Mouse (Mus musculus): ENCODE data around the gene Wdr49. TPM values are rescaled to one million over a fixed set of nuclear protein-coding genes. Genes with fewer than 3 reads are reported as not detected.
"Not testable (repeated sequence)": the region's sequence is repeated elsewhere in the genome, so short reads cannot be mapped to it uniquely, and the experiment has no call there.

The Wdr49 gene
- polyA plus RNA-seq, 1 experiment: not detected

DNA sequence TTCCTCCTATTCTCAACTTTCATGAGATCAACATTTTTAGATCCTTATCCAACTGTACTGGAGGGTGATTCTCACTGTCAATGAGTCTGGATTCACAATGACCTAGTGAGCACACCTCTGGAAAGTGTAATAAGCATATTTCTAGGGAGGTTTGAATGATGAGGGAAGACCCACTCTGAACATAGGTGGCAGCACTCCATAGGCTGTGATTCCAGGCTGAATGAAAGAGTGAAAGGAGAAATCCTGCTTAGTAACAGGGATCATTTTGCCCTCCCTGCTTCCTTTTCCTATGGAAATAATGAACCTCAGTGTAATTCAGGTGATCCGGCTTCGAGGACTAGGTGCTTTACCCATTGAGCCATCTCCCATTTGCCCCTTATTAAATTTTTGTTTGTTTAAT is 180.9 kb downstream of the Wdr49 start:
- no peaks in the 10 kb centered on the region for H3K36me3 ChIP-seq (ENCODE audit: control insufficient read depth, insufficient read depth)
- no peaks in the 10 kb centered on the region for H3K27me3 ChIP-seq (ENCODE audit: control insufficient read depth, insufficient read depth, insufficient read length)
- no peak overlapping the region for H3K4me3 ChIP-seq (ENCODE audit: insufficient read depth, poor library complexity, severe bottlenecking)
- no peak overlapping the region for H3ac ChIP-seq (ENCODE audit: control insufficient read depth, insufficient read length, low read depth)
- H3K79me2 ChIP-seq (ENCODE audit: control insufficient read depth, insufficient read depth): no peaks in the 10 kb centered on the region
- no peaks in the 10 kb centered on the region for H3K79me3 ChIP-seq (ENCODE audit: low read depth)
- TF ChIP-seq CEBPB (IDR thresholded peaks at IDR 0.05; ENCODE audit: low read depth) (no peak), MAX (IDR thresholded peaks at IDR 0.05) (no peak), MYOD1 (IDR thresholded peaks at IDR 0.05; ENCODE audit: control insufficient read depth, insufficient read length, low read depth) (no peak), USF1 (IDR thresholded peaks at IDR 0.05; ENCODE audit: low read depth) (no peak), FOSL1 (IDR thresholded peaks at IDR 0.05; ENCODE audit: insufficient read depth, low read length, poor library complexity, severe bottlenecking) (no peak), CTCF (IDR thresholded peaks at IDR 0.05; ENCODE audit: control insufficient read depth, insufficient read depth, insufficient read length) (no peak), MYOG (IDR thresholded peaks at IDR 0.05; ENCODE audit: control insufficient read depth, extremely low read depth, insufficient read length) (no peak)

DNA sequence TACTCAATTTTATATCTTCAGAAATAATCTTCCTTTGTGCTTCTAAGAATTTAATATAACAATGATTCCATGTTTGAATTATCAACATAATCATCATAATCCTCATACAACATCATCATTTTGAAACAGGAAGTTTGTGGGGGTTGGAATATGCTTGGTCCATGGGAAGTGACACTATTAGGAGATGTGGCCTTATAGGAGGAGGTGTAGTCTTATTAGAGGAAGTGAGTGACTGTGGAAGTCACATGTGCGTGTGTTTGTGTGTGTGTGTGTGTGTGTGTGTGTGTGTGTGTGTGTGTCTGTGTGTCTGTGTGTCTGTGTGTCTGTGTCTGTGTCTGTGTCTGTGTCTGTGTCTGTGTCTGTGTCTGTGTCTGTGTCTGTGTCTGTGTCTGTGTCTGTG is 182.5 kb downstream of the Wdr49 start:
- H3K4me3 ChIP-seq (ENCODE audit: insufficient read depth, poor library complexity, severe bottlenecking); H3K36me3 ChIP-seq (ENCODE audit: control insufficient read depth, insufficient read depth); H3K27me3 ChIP-seq (ENCODE audit: control insufficient read depth, insufficient read depth, insufficient read length); H3K79me2 ChIP-seq (ENCODE audit: control insufficient read depth, insufficient read depth); H3ac ChIP-seq (ENCODE audit: control insufficient read depth, insufficient read length, low read depth); H3K79me3 ChIP-seq (ENCODE audit: low read depth): not testable (repeated sequence)

DNA sequence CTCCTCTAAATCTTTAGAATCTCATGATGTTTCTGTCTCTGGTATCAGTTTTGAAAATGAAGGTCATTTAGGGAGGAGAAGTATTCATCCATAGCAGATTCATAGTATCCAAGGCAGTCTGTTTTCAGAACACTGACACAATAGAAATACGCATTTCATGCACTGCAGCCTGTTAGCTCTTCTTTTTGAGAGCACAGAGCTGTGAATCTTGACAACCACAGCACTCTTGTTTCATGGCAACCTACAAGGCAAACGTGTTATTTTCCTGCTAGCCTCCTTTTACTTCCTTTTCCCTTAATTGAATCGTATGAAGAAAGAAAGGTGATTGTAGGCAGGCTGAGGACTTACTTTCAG is 184.2 kb downstream of the Wdr49 start:
- no peaks in the 10 kb centered on the region for H3K36me3 ChIP-seq (ENCODE audit: control insufficient read depth, insufficient read depth)
- H3K79me2 ChIP-seq (ENCODE audit: control insufficient read depth, insufficient read depth): no peaks in the 10 kb centered on the region
- no peak overlapping the region for H3ac ChIP-seq (ENCODE audit: control insufficient read depth, insufficient read length, low read depth)
- TF ChIP-seq CEBPB (IDR thresholded peaks at IDR 0.05; ENCODE audit: low read depth) (no peak), FOSL1 (IDR thresholded peaks at IDR 0.05; ENCODE audit: insufficient read depth, low read length, poor library complexity, severe bottlenecking) (no peak), CTCF (IDR thresholded peaks at IDR 0.05; ENCODE audit: control insufficient read depth, insufficient read depth, insufficient read length) (no peak), MYOG (IDR thresholded peaks at IDR 0.05; ENCODE audit: control insufficient read depth, extremely low read depth, insufficient read length) (no peak), MYOD1 (IDR thresholded peaks at IDR 0.05; ENCODE audit: control insufficient read depth, insufficient read length, low read depth) (no peak)
- no peak overlapping the region for H3K4me3 ChIP-seq (ENCODE audit: insufficient read depth, poor library complexity, severe bottlenecking)
- no peaks in the 10 kb centered on the region for H3K79me3 ChIP-seq (ENCODE audit: low read depth)
- H3K27me3 ChIP-seq (ENCODE audit: control insufficient read depth, insufficient read depth, insufficient read length): no peaks in the 10 kb centered on the region

DNA sequence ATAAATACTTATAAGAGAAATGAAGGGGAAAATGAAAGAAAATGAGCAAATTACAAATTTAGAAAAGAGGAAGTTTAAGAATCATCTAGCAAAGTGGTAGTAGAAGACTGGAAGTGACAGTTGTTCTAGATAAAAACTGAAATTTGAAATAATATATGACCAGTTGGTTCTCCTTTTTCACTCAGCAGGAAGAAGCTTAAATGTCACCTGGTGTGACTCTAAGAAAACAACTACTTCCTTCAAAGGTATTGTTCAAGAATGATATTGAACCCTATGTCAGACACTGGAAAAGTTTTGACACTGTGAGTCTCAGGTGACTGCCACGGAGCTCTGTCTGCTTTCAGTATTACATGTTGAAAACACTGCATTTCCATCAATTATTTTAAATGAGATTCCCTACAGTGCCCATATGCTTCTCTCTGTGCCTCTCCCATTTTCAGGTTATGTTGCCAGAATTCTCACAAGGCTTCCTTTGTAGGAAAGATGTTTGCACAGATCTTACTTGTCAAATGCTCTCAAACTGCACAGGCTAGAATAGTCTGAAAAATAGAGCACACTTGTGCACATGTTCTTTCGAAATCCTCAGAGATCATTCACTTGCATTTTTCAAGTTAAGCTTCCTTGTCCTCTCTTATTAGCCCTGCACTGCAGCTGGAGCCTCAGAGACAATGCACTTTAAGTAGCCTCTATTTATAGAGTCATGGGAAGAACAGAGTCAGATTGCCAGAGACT is 184.8 kb downstream of the Wdr49 start:
- no peak for TF ChIP-seq FOSL1 (IDR thresholded peaks at IDR 0.05; ENCODE audit: insufficient read depth, low read length, poor library complexity, severe bottlenecking)
- TF ChIP-seq MAX (IDR thresholded peaks at IDR 0.05): no peak
- no peak for TF ChIP-seq MYOG (IDR thresholded peaks at IDR 0.05; ENCODE audit: control insufficient read depth, extremely low read depth, insufficient read length)
- TF ChIP-seq USF1 (IDR thresholded peaks at IDR 0.05; ENCODE audit: low read depth): no peak
- Histone ChIP-seq H3ac (ENCODE audit: control insufficient read depth, insufficient read length, low read depth) (no peak overlapping the region), H3K79me3 (ENCODE audit: low read depth) (no peaks in the 10 kb centered on the region), H3K27me3 (ENCODE audit: control insufficient read depth, insufficient read depth, insufficient read length) (no peaks in the 10 kb centered on the region), H3K4me3 (ENCODE audit: insufficient read depth, poor library complexity, severe bottlenecking) (no peak overlapping the region), H3K79me2 (ENCODE audit: control insufficient read depth, insufficient read depth) (no peaks in the 10 kb centered on the region), H3K36me3 (ENCODE audit: control insufficient read depth, insufficient read depth) (no peaks in the 10 kb centered on the region)

DNA sequence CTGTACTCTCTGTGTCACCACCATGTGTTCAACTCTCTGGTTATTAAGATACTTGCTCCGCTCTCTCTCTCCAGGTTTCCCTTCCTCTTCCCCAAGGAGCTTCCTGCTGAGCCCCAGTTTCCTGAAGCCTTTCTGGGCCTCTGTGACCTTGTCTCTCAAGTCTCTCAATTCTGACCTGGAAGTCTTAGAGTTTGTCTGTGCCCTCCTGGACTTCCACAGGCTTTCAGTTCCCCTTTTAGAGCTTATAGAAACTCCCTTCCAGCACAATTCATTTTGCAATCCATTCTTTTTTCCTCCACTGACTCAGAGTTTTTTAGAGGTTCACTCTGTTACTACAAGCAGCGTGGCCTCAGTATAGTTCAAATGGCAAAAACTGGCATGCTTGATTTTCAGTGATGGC is 188.7 kb downstream of the Wdr49 start:
- Histone ChIP-seq H3K27me3 (ENCODE audit: control insufficient read depth, insufficient read depth, insufficient read length) (no peaks in the 10 kb centered on the region), H3ac (ENCODE audit: control insufficient read depth, insufficient read length, low read depth) (no peak overlapping the region), H3K36me3 (ENCODE audit: control insufficient read depth, insufficient read depth) (no peaks in the 10 kb centered on the region), H3K4me3 (ENCODE audit: insufficient read depth, poor library complexity, severe bottlenecking) (no peak overlapping the region), H3K79me3 (ENCODE audit: low read depth) (no peaks in the 10 kb centered on the region), H3K79me2 (ENCODE audit: control insufficient read depth, insufficient read depth) (no peaks in the 10 kb centered on the region)
- TF ChIP-seq FOSL1 (IDR thresholded peaks at IDR 0.05; ENCODE audit: insufficient read depth, low read length, poor library complexity, severe bottlenecking): no peak
- no peak for TF ChIP-seq CTCF (IDR thresholded peaks at IDR 0.05; ENCODE audit: control insufficient read depth, insufficient read depth, insufficient read length)
- no peak for TF ChIP-seq MYOG (IDR thresholded peaks at IDR 0.05; ENCODE audit: control insufficient read depth, extremely low read depth, insufficient read length)
- no peak for TF ChIP-seq MYOD1 (IDR thresholded peaks at IDR 0.05; ENCODE audit: control insufficient read depth, insufficient read length, low read depth)
- TF ChIP-seq MAX (IDR thresholded peaks at IDR 0.05): no peak
- no peak for TF ChIP-seq USF1 (IDR thresholded peaks at IDR 0.05; ENCODE audit: low read depth)
- TF ChIP-seq CEBPB (IDR thresholded peaks at IDR 0.05; ENCODE audit: low read depth): no peak

DNA sequence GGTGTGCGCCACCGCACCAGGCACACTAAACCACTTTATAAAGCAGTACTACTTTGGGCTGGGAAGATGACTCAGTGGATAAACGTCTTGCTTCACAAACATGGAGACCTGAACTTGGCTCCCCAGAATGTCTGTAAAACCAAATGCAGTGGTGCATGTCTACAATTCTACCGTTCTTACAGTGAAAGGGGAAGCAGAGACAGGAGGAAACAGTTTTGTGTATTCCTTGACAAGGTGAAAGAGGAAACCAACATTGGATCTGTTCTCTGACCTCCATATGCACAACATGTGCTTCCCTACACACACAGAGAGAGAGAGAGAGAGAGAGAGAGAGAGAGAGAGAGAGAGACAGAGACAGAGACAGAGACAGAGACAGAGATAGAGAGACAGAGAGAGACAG is 204.5 kb downstream of the Wdr49 start:
- Histone ChIP-seq H3ac (ENCODE audit: control insufficient read depth, insufficient read length, low read depth) (no peak overlapping the region), H3K4me3 (ENCODE audit: insufficient read depth, poor library complexity, severe bottlenecking) (no peak overlapping the region), H3K79me3 (ENCODE audit: low read depth) (no peaks in the 10 kb centered on the region), H3K36me3 (ENCODE audit: control insufficient read depth, insufficient read depth) (no peaks in the 10 kb centered on the region), H3K27me3 (ENCODE audit: control insufficient read depth, insufficient read depth, insufficient read length) (no peaks in the 10 kb centered on the region), H3K79me2 (ENCODE audit: control insufficient read depth, insufficient read depth) (no peaks in the 10 kb centered on the region)
- no peak for TF ChIP-seq CEBPB (IDR thresholded peaks at IDR 0.05; ENCODE audit: low read depth)
- TF ChIP-seq MAX (IDR thresholded peaks at IDR 0.05): no peak
- TF ChIP-seq USF1 (IDR thresholded peaks at IDR 0.05; ENCODE audit: low read depth): no peak
- TF ChIP-seq FOSL1 (IDR thresholded peaks at IDR 0.05; ENCODE audit: insufficient read depth, low read length, poor library complexity, severe bottlenecking): no peak
- TF ChIP-seq MYOD1 (IDR thresholded peaks at IDR 0.05; ENCODE audit: control insufficient read depth, insufficient read length, low read depth): no peak
- TF ChIP-seq CTCF (IDR thresholded peaks at IDR 0.05; ENCODE audit: control insufficient read depth, insufficient read depth, insufficient read length): no peak
- TF ChIP-seq MYOG (IDR thresholded peaks at IDR 0.05; ENCODE audit: control insufficient read depth, extremely low read depth, insufficient read length): no peak

All from C2C12 (cell line).